Mouse (Mus musculus) splenic B cell, adult 2 months (primary cell): ENCODE data around the gene Trak1.
"Not testable (repeated sequence)": the region's sequence is repeated elsewhere in the genome, so short reads cannot be mapped to it uniquely, and the experiment has no call there.

Experiments used
- DNase-seq: peaks from one replicate; pipeline ENCODE4 v3.0.0-alpha.2; 2011; ENCODE audit warnings: low read depth, low spot score
- H3K27me3 ChIP-seq: 2 replicates; pipeline ENCODE4 v1.6.1; 2012; ENCODE audit warnings: mild to moderate bottlenecking, low read length, moderate library complexity, mixed read lengths; ENCODE audit not compliant: control insufficient read depth, poor library complexity, insufficient read depth, severe bottlenecking
- H3K36me3 ChIP-seq: 2 replicates; pipeline ENCODE4 v1.6.1; 2012; ENCODE audit warnings: mild to moderate bottlenecking, low read length, moderate library complexity, mixed read lengths; ENCODE audit not compliant: control insufficient read depth, poor library complexity, insufficient read depth, severe bottlenecking

Trak1 gene

DNA sequence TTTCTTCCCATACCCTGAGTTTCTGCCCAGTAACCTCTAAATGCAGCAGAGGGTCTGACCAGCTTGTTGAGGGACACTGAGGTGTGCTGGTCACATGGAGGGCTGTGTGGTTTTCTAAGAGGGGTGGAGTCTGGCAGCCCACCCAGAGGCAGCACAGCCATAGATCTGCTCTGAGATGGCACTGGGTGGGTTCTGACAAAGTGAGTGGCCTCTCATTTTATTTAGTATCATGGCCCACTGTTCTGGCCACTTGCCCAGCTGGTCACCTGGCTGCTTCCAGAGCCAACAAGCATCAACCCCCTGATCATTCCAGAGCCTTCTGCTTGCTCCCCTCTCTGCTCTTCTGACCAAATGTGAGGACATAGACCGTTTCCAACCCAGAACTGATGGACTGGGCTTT lies 144.8 kb downstream of the Trak1 start:
- Histone ChIP-seq H3K27me3 (no peaks in the 10 kb centered on the region), H3K36me3 (peaks cover 9% of the 10 kb centered on the region)
- no peak for DNase-seq

DNA sequence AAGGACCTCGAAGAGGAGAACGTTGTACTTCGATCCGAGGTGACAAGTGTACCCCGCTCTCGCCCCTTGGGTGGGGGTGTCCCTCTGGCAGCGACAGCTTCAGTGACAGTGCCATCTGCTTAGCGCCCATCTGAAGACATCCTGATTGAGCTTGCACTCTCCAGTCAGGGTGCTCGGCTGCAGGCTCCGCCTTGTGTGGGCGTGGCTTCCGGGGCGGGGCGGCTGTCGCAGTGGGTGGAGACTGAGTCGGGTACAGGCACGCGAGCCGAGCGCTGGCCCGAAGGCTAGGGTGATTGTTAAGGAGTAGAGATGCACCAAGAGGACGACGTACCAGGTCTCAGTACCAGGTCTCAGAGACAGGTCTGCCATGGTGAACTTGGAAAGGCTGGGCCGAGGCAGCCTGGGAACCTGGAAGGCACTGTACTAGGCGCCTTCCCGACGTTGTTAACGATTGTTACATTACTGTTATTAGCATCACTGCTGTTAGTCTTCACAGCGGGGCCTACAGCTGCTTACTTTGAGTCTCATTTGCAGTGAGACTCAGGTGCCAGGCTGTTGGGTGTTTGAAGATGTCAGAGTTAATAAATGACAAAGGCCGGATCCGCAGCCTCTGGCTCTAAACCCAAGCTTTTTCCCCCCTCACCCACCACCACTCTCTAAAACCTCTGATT lies 146.5 kb downstream of the Trak1 start:
- Histone ChIP-seq H3K27me3 (no peaks in the 10 kb centered on the region), H3K36me3 (peaks cover 15% of the 10 kb centered on the region)
- no peak for DNase-seq

DNA sequence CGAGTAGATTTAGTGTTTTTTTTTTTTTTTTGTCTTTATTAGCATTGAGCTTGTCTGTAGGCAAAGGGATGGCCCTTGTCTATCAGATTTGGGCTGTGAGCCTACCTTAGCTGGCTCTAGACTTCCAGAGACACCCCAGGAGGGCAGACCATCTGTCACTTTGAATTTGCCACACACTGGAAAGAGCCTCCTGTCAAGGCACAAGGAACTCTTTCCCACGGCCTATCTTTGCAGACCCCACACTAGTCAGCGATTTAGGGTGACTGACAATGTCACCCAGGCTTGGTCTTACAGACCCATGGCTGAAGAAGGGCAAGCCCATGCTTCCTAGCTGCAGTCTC lies 147.0 kb downstream of the Trak1 start:
- H3K36me3 ChIP-seq = peaks cover 15% of the 10 kb centered on the region
- no peaks in the 10 kb centered on the region for H3K27me3 ChIP-seq
- no peak for DNase-seq

DNA sequence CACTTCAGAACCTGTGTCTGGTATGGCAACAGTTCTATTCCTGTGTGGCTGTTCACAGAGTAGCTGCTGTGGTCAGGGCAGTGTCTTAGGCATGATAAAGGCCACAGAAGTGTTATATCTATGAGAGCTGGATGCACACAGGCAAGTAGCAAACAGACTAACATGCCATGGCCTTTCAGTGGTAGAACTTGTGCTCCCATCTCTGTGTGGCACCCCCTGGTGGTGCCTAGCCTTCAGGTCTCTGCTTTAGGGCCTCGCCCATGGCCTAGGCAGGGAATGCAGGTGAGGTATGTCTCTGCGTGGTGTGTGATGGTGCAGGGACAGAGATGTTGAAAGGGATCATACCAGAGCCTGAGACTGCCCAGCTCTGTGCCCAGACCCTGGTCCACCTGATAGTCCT lies 148.1 kb downstream of the Trak1 start:
- H3K36me3 ChIP-seq = peaks cover 18% of the 10 kb centered on the region
- no peaks in the 10 kb centered on the region for H3K27me3 ChIP-seq
- DNase-seq = peak; percentile 29

DNA sequence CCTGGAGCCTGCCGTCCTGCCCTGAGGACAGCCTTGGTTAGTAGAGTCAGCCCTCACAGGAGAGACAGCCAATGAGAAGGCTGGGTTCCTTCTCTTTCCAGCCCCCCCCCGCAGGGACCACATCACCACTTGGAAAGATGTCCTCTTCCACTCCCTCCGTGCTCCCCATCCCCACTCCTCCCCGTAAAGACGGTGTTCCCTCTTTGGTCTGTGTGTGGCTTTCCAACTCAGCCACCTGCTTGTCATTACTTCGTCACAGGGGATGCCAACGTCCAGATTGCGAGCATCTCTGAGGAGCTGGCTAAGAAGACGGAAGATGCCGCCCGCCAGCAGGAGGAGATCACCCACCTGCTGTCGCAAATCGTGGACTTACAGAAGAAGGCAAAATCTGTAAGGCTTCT lies 149.1 kb downstream of the Trak1 start:
- H3K36me3 ChIP-seq = peaks cover 18% of the 10 kb centered on the region
- no peak for DNase-seq
- no peaks in the 10 kb centered on the region for H3K27me3 ChIP-seq

DNA sequence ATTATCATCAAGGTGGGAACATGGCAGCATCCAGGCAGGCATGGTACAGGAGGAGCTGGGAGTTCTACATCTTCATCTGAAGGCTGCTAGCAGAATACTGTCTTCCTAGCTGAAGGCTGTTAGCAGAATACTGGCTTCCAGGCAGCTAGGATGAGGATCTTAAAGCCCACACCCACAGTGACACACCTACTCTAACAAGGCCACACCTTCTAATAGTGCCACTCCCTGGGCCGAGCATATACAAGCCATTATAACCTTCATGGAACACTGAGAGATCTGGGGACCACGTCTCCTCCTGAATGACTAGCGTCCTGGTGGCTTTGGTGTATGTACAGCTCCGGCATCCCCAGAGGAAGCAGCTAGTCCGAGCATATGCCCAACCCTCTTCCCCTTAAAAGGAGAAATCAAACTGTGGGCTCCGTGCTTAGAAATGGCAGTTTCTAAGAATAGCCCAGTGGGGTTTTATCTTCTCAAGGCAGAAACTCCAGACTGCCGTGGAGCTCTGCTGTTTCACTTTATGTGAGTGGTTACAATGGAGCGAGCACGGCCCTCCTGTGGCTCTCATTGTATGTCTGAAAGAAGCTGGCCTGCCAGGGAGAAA lies 155.1 kb downstream of the Trak1 start:
- H3K27me3 ChIP-seq, DNase-seq: not testable (repeated sequence)
- peaks cover 15% of the 10 kb centered on the region for H3K36me3 ChIP-seq

DNA sequence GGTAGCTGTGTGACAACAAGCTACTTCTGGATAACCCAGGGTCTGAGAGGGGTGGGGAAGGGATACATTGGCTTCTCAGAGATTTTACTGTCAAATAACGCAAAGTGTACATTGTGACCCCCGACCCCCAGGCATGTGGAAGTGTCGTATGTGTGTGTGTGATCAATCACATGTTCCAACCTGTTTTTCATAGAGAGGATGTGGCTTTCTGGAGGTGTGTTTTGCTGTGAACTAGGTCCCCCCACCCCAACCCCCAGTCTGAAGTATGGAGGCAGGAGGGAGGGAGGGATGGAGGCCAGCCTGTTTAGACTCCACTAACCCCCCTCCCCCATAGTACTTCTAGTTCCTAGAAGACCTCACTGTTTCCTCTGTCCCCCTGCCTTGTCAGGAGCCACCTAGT lies 157.6 kb downstream of the Trak1 start:
- no peak for DNase-seq
- peaks cover 11% of the 10 kb centered on the region for H3K36me3 ChIP-seq
- H3K27me3 ChIP-seq = no peaks in the 10 kb centered on the region

DNA sequence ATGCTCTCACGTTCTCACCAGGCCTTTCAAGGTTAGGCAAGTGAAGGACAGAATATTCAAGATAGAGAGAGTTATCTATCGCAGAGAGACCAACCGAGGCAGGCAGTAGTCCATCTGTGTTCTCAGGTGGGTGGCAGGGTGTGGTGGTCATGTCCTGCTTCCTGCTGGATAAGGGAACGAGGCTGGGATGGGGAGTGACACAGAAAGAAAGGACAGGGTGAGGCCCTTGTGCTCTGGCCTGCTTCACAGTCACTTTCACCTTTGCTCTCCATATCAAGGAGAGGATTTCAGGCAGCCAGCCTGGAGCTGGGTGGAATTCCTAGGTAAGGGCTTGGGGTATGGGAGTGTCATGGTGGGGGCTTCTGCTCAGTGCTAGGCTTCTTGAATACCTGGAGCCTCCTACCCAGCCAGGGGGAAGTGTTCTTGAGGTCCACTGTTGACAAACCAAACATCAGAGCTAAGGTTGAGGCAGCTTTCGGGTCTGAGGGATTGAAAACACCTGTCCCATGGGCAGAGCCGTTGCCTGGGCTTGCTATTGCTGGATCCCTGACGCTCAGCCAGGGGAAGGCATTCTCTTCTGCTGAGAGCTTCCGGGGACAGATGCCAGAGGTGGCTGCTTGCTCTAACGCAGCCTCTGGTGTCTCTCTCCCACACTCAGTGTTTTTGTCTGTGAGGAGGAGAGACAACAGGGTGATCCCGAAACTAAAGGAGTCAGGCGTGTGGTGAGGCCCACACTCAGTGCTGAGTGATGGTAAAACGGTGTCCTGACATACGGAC lies 159.6 kb downstream of the Trak1 start:
- Histone ChIP-seq H3K36me3 (peaks cover 25% of the 10 kb centered on the region), H3K27me3 (no peaks in the 10 kb centered on the region)
- no peak for DNase-seq

DNA sequence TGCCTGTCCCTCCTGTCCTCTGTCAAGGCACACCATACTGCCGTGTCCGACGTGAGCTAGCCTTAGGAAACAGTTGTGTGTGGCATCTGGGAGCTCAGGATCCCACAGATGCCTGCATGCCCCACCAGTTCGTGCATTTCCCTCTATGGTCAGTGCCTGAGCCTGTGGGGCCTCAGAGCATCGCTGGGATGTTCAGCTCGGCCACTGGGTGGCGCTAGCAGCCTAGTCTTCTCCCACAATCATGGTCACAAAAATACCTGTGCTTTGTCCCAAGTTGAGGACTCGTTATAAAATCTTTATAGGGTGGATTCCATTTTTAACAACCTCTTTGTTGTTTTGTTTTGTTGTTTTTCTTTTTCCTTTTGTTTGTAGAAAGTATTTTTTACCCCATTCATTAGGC lies 161.2 kb downstream of the Trak1 start:
- peak; percentile 64 for DNase-seq
- Histone ChIP-seq H3K36me3 (peaks cover 29% of the 10 kb centered on the region), H3K27me3 (no peaks in the 10 kb centered on the region)

DNA sequence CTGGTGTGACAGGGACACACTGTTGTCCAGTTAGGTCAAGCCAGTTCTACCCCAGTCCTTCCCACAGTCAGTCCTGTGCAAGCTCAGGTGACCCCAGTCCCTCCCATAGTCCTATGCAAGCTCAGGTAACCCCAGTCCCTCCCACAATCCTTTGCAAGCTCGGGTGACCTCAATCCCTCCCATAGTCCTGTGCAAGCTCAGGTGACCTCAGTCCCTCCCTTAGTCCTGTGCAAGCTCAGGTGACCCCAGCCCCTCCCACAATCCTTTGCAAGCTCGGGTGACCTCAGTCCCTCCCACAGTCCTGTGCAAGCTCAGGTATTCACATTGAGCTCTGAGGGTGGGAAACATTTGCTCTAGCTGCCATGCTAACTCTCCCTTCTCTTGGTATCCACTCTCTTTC lies 162.6 kb downstream of the Trak1 start:
- DNase-seq = no peak
- Histone ChIP-seq H3K36me3 (peaks cover 27% of the 10 kb centered on the region), H3K27me3 (no peaks in the 10 kb centered on the region)

DNA sequence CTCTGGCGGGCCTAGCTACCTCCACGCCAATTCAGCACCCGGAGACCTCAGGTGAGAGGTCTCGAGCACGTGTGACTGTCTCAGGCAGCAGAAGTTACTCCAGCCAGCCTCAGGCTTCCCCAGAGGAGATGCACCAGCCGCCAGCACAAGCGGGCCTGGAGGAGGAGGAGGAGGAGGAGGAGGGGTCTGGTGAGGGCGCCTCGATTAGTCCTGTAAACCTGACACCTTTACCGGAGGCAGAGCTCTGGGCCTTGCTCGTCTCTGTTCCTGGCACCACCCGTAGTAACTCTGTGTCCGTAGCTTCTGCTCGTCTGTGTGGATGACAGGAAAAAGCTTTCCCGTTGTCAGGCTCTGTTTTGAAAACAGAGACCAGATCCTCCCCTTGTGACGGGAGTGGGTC lies 163.2 kb downstream of the Trak1 start:
- Histone ChIP-seq H3K36me3 (peaks cover 22% of the 10 kb centered on the region), H3K27me3 (no peaks in the 10 kb centered on the region)
- DNase-seq = no peak

DNA sequence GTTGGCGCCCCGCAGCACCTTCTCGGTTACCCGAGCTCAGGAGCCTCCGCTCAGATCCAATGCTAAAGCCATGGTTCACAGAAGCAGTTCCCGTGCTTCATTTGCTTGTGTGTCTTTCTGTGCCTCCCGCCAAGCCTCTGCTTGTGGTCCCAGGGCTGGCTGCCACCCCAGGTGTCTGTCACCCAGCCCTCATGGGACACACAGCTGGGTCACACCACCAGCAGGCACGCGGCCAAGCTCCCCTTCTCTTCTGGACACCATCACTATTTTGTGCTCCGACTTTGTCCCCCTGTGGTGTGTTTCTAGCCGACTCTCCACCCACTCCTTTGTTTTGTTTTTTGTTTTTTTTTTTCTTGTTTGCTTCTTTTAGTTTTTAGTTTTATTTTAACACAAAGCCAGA lies 170.2 kb downstream of the Trak1 start:
- DNase-seq = no peak
- Histone ChIP-seq H3K36me3 (peaks cover 6% of the 10 kb centered on the region), H3K27me3 (no peaks in the 10 kb centered on the region)

DNA sequence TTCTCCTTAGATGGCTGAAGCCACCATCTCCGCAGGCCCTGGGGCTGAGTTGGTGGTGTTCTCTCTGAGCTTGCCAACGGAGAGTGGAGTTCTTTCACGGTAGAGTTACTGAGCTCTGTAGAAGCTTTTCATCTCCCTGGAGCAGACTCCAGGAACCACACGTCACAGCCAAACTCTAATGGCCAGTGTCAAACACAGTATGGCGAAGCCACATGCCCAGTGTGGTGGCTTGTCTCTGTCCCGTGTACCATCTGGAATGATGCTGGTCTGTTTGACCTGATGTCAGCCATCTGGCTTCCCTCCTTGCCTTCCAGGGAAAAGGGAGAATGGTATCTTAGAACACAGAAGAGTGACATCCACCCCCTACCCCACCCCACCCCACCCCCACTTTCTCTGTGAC lies 172.4 kb downstream of the Trak1 start:
- H3K36me3 ChIP-seq = peaks cover 4% of the 10 kb centered on the region
- no peaks in the 10 kb centered on the region for H3K27me3 ChIP-seq
- DNase-seq = no peak

DNA sequence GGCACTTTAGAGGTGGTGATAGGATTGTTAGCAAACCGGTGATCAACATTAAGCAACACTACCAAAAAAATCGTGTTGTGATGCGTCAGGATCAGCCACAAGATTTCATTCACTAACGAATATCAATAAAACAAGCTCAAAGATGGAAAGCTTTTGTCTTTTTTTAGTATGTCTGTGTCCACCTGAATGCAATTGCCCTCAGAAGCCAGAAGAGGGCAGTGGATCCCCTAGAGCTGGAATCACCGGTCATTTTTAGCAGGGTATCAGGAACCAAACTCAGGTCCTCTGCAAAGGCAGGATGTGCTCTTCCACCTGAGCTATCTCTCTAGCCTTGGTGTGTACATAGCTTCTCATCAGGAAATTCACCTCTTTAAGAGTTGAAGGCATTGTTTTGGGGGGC lies 177.5 kb downstream of the Trak1 start:
- H3K36me3 ChIP-seq = peaks cover 1% of the 10 kb centered on the region; the same call in 1 of the 2 replicates
- H3K27me3 ChIP-seq = no peaks in the 10 kb centered on the region
- DNase-seq = no peak
